Mouse (Mus musculus) heart, postnatal 10 days (tissue): ENCODE measurements at regions not wholly inside any gene's neighbourhood (a gene's known extent, or its start where the extent isn't known, plus 50 kb on each side); places are given as distances from the start of the nearest gene placed in this dataset.

Experiments
- DNase-seq, 2 experiments: peaks; one replicate each; pipeline ENCODE4 v3.0.0; 2021
- intact Hi-C: fragments of 180-260 bp; cut with DNase I; formaldehyde crosslinking; loops from one replicate; pipeline ENCODE4 v1.15.1; 2025

DNA sequence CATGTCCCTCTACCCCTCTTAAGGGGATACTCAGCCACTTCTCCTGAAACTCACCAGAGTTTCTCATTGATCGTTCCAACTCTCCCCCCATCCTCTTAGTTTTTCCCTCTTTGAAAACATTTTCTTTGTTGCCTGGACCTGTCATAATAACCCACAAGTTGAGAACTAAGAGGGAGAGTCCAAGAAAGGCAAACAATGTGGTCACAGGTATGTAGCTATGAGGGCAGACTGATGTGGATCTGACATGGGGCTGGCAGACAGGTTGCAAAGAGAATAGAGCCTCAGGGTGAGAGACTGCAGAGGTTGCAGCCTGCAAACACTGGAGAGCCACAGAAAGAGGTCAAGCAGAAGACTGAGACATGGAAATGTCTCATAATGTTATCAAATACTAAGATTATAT lies 69.9 kb upstream of the Rbms1 start:
- DNase-seq: no peak
- intact Hi-C loops: no loop called here

DNA sequence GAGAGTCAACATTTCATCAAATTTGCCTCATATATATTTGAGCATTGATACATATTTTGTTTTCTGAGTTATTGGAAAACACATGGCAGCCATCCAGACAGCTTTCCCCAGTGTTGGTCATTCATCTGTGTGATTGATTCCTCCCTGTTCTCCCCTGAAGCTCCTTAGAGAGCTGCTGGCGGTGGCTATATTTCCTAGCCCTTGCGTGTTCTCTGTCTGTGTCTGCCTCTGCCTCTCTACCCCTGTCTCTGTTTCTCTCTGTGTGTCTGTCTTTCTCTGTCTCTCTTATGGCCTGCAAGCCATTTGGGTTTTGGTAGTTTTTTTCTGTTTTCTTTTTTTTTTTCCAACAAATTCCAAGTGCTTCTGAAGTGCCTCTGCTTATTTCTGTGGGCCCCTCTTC lies 66.7 kb upstream of the Rbms1 start:
- intact Hi-C loops: no loop called here

GRCm38 (mm10) chr2:61028578-61028977 lies 65.6 kb upstream of the Rbms1 start:
- no peak for DNase-seq
- intact Hi-C loops: no loop called here

More for the DNA sequence above, 66.7 kb upstream of the Rbms1 start:
- DNase-seq: no peak

- no peak for DNase-seq
- intact Hi-C loops: no loop called here
Observed at GRCm38 (mm10) chr2:61027686-61028085, 64.7 kb upstream of the Rbms1 start.

DNA sequence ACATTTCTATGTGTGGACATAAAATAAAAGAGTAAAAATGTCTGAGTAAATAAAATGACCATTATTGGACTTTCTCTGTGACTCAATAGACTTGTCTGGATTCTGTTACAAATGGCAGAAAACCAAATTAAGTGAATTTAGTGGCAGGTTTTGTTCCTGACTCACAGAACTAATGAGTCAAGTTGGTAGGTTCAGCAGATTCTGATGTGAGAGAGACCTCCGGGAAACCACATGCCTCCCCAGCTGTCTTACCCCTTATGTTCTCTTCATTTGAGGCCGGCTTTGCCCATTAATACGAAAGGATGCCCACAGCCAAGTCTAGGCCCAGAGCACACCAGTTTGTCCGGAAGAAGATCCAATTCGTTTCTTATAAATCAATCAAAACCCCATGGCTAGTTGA lies 59.4 kb upstream of the Rbms1 start:
- DNase-seq: no peak
- intact Hi-C loops: no loop called here

GRCm38 (mm10) chr2:61020791-61021190 lies 57.8 kb upstream of the Rbms1 start:
- intact Hi-C loops: no loop called here

DNA sequence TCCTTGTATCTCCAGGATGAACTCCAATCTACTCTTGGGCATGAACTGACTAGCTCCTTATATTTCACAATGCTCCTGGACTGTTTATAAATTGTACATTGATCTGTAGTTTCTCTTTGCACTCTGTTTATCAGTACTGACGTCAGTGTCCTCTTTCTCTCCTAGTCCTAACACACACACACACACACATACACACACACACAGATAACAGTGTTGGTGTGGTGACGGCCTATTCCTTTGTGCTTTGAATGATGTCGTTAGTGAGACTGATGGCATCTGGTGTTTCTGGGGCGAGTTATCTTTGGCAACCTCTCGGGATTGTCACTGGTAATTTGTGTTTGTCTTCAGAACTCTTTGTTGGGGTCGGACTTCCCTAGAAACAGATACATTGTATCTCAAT lies 50.0 kb upstream of the Rbms1 start:
- intact Hi-C loops: no loop called here
- DNase-seq: peak; percentile 20 to 26

More at GRCm38 (mm10) chr2:61020791-61021190, 57.8 kb upstream of the Rbms1 start:
- no peak for DNase-seq
